Mouse (Mus musculus) MEL (cell line): ENCODE measurements around the gene Macc1. TPM values are rescaled to one million over a fixed set of nuclear protein-coding genes. Genes with fewer than 3 reads are reported as not detected.

Experiments
- DNase-seq: peaks from one replicate; pipeline ENCODE4 v3.0.0; 2011; ENCODE audit warnings: low read depth, low spot score
- H3K27ac ChIP-seq: 2 replicates; pipeline ENCODE4 v1.5.1; 2012; ENCODE audit warnings: low read depth, mild to moderate bottlenecking, control low read depth, low read length, moderate library complexity; ENCODE audit not compliant: control insufficient read depth
- H3K27me3 ChIP-seq, 2 experiments: fragments of 150-350 bp in 1 of 2; sonication (generic) in 1 of 2; 2 replicates each; pipeline ENCODE4 v1.6.1; 2012; ENCODE audit warnings: low read length in 2 of 2, mild to moderate bottlenecking in 2 of 2, improper control_type of control experiment in 1 of 2, moderate library complexity in 1 of 2; ENCODE audit not compliant: insufficient read depth in 2 of 2, control insufficient read depth in 1 of 2
- H3K36me3 ChIP-seq, 2 experiments: 2 replicates each; pipeline ENCODE4 v1.6.1; 2012 to 2014; ENCODE audit warnings: low read length in 2 of 2, improper control_type of control experiment in 1 of 2, inconsistent platforms in 1 of 2, mild to moderate bottlenecking in 1 of 2; ENCODE audit not compliant: insufficient read depth in 2 of 2, control insufficient read depth in 1 of 2
- H3K4me1 ChIP-seq, 2 experiments: fragments of 150-350 bp in 1 of 2; sonication (generic) in 1 of 2; 2 replicates each; pipeline ENCODE4 v1.6.1; 2012; ENCODE audit warnings: low read length in 2 of 2, improper control_type of control experiment in 1 of 2, mild to moderate bottlenecking in 1 of 2; ENCODE audit not compliant: insufficient read depth in 2 of 2, control insufficient read depth in 1 of 2
- H3K4me3 ChIP-seq, 2 experiments: fragments of 150-350 bp in 1 of 2; sonication (generic) in 1 of 2; 2 replicates each; pipeline ENCODE4 v1.5.1; 2012; ENCODE audit warnings: low read depth in 2 of 2, low read length in 2 of 2, mild to moderate bottlenecking in 2 of 2, moderate library complexity in 2 of 2, control low read depth in 1 of 2, improper control_type of control experiment in 1 of 2; ENCODE audit not compliant: control insufficient read depth in 1 of 2, insufficient read depth in 1 of 2
- H3K79me2 ChIP-seq: 2 replicates; pipeline ENCODE4 v1.6.1; 2012; ENCODE audit warnings: mild to moderate bottlenecking, low read length, moderate library complexity; ENCODE audit not compliant: control insufficient read depth, poor library complexity, insufficient read depth
- H3K9ac ChIP-seq: 2 replicates; pipeline ENCODE4 v1.6.1; 2012; ENCODE audit warnings: low read depth, mild to moderate bottlenecking, control low read depth, low read length, moderate library complexity; ENCODE audit not compliant: control insufficient read depth, poor library complexity, severe bottlenecking
- H3K9me3 ChIP-seq: fragments of 150-350 bp; sonication (generic); replicated peaks from 2 replicates; pipeline ENCODE4 v1.6.1; 2012; ENCODE audit warnings: mild to moderate bottlenecking, low read length, improper control_type of control experiment, moderate library complexity; ENCODE audit not compliant: insufficient read depth
- CHD2 ChIP-seq: IDR thresholded peaks from 2 replicates; pipeline ENCODE4 v1.6.1; 2011; ENCODE audit warnings: low read length, improper control_type of control experiment
- CTCF ChIP-seq, 3 experiments: IDR thresholded peaks in 2 of 3; conservative IDR thresholded peaks in 1 of 3; 2 replicates each; pipeline ENCODE4 v1.5.1; 2011 to 2012; ENCODE audit warnings: low read length in 3 of 3, low read depth in 2 of 3, mild to moderate bottlenecking in 2 of 3, improper control_type of control experiment in 1 of 3, inconsistent platforms in 1 of 3, mixed read lengths in 1 of 3, moderate library complexity in 1 of 3; ENCODE audit not compliant: control insufficient read depth in 1 of 3, insufficient read depth in 1 of 3, poor library complexity in 1 of 3, severe bottlenecking in 1 of 3
- E2F4 ChIP-seq: IDR thresholded peaks from 2 replicates; pipeline ENCODE4 v1.6.1; 2011; ENCODE audit warnings: low read depth, low read length, improper control_type of control experiment, borderline replicate concordance
- ELF1 ChIP-seq: IDR thresholded peaks from 2 replicates; pipeline ENCODE4 v1.6.1; 2014; ENCODE audit warnings: low read depth, mild to moderate bottlenecking, inconsistent platforms, low read length, improper control_type of control experiment, moderate library complexity
- GATA1 ChIP-seq: IDR thresholded peaks from 2 replicates; pipeline ENCODE4 v1.6.1; 2011; ENCODE audit warnings: low read depth, low read length, improper control_type of control experiment
- JUND ChIP-seq: IDR thresholded peaks from 2 replicates; pipeline ENCODE4 v1.6.1; 2011; ENCODE audit warnings: low read depth, mild to moderate bottlenecking, improper control_type of control experiment, low read length
- KAT2A ChIP-seq: conservative IDR thresholded peaks from 2 replicates; pipeline ENCODE4 v1.6.1; 2012; ENCODE audit warnings: low read depth, low read length, improper control_type of control experiment, inconsistent platforms
- MAFK ChIP-seq: IDR thresholded peaks from 2 replicates; pipeline ENCODE4 v1.6.1; 2011; ENCODE audit warnings: low read depth, mild to moderate bottlenecking, low read length, improper control_type of control experiment, borderline replicate concordance
- MXI1 ChIP-seq: IDR thresholded peaks from 2 replicates; pipeline ENCODE4 v1.6.1; 2011; ENCODE audit warnings: mild to moderate bottlenecking, low read depth, low read length, improper control_type of control experiment
- SMC3 ChIP-seq: IDR thresholded peaks from 2 replicates; pipeline ENCODE4 v1.6.1; 2011; ENCODE audit warnings: low read depth, low read length, improper control_type of control experiment
- UBTF ChIP-seq: IDR thresholded peaks from 2 replicates; pipeline ENCODE4 v1.6.1; 2012; ENCODE audit warnings: low read depth, mild to moderate bottlenecking, inconsistent platforms, low read length, improper control_type of control experiment, moderate library complexity, borderline replicate concordance; ENCODE audit not compliant: insufficient read depth
- USF2 ChIP-seq, 2 experiments: IDR thresholded peaks; 2 replicates each; pipeline ENCODE4 v1.6.1; 2011 to 2012; ENCODE audit warnings: improper control_type of control experiment in 2 of 2, low read length in 2 of 2, borderline replicate concordance in 1 of 2, inconsistent platforms in 1 of 2, low read depth in 1 of 2, mild to moderate bottlenecking in 1 of 2; ENCODE audit not compliant: insufficient read depth in 1 of 2
- ZKSCAN1 ChIP-seq: IDR thresholded peaks from 2 replicates; pipeline ENCODE4 v1.6.1; 2012; ENCODE audit warnings: low read depth, mild to moderate bottlenecking, inconsistent platforms, low read length, improper control_type of control experiment, moderate library complexity
- ZNF384 ChIP-seq: IDR thresholded peaks from 2 replicates; pipeline ENCODE4 v1.6.1; 2012; ENCODE audit warnings: low read depth, mild to moderate bottlenecking, inconsistent platforms, low read length, improper control_type of control experiment
- polyA plus RNA-seq, 2 experiments: library from polyadenylated mRNA; stranded (reverse) in 1 of 2; unstranded in 1 of 2; fragments of >175 nt in 1 of 2; fragments of >200 nt in 1 of 2; gene quantifications; 2 replicates each; pipeline versions ENCODE4 v1.2.1 to v1.2.4; 2012; ENCODE audit warnings: low replicate concordance in 2 of 2, low read depth in 1 of 2; ENCODE audit not compliant: insufficient read length in 2 of 2, insufficient read depth in 1 of 2, missing spikeins in 1 of 2
- total RNA-seq: library from RNA; depleted of rRNA; stranded (reverse); fragments of 300-350 nt; gene quantifications from 2 replicates; pipeline ENCODE4 v1.2.3, GENCODE M21; 2012

Gene Macc1
- total and polyA plus RNA-seq, 3 experiments, result not detected

DNA sequence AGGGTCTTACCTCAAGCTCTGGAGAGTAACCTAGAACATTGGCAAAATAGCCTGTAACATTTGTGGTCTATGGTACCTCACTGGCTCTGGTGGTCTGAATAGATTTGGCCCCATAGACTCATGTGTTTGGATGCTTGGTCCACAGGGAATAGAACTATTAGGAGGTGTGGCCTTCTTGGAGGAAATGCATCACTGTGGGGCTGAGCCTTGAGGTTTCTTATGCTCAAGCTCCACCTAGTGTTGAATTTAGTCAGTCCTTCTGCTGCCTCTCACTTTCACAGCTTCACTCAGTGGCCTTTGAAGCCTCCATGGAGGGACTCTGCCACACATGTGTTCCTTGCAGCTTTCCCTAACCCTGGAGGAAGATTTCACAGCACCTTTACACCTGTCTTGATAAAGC, 156.2 kb downstream of the Macc1 start:
- H3K27ac ChIP-seq, result no peak overlapping the region
- no peaks in the 10 kb centered on the region for H3K36me3 ChIP-seq
- no peak overlapping the region for H3K4me3 ChIP-seq
- DNase-seq, result peak; percentile 2
- H3K79me2 ChIP-seq, result no peaks in the 10 kb centered on the region
- no peaks in the 10 kb centered on the region for H3K4me1 ChIP-seq
- H3K27me3 ChIP-seq, result no peaks in the 10 kb centered on the region
- H3K9me3 ChIP-seq, result no peaks in the 10 kb centered on the region
- no peak for TF ChIP-seq GATA1
- TF ChIP-seq ZKSCAN1, result no peak
- peak; percentile 23; the same call in 1 of the 2 replicates for TF ChIP-seq SMC3
- TF ChIP-seq CHD2, result no peak
- no peak for TF ChIP-seq MXI1
- no peak for TF ChIP-seq ZNF384
- TF ChIP-seq USF2 (IDR thresholded peaks at IDR 0.05; ENCODE audit: borderline replicate concordance in 1 of 2, insufficient read depth in 1 of 2, low read depth in 1 of 2, low read length in 2 of 2), result no peak
- peak in 1 of 3 experiments; percentile 14; a peak in 1 of 6 replicates for TF ChIP-seq CTCF (IDR thresholded peaks at IDR 0.05 in 2 of 3, conservative IDR thresholded peaks at IDR 0.05 in 1 of 3; ENCODE audit: control insufficient read depth in 1 of 3, insufficient read depth in 1 of 3, low read depth in 2 of 3, low read length in 3 of 3, poor library complexity in 1 of 3, severe bottlenecking in 1 of 3)
- H3K9ac ChIP-seq, result no peak overlapping the region

DNA sequence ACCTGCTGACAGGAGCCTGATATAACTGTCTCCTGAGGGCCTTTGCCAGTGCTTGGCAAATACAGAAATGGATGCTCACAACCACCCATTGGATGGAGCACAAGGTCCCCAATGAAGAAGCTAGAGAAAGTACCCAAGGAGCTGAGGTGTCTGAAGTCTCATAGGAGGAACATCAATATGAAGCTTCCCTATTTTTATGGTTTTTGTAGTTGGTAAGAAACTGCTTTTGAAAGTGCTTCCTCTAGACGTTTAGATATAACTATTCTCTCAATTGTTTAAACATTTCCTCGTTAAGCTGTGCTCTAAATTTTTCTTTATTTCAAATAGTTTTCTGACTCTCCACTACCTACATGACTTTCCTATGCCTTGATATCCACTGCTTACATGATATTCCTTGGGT, 169.2 kb downstream of the Macc1 start:
- no peak for DNase-seq
- H3K27me3 ChIP-seq, result no peaks in the 10 kb centered on the region
- no peaks in the 10 kb centered on the region for H3K79me2 ChIP-seq
- no peak overlapping the region for H3K4me3 ChIP-seq
- no peak overlapping the region for H3K27ac ChIP-seq
- H3K4me1 ChIP-seq, result no peaks in the 10 kb centered on the region
- H3K36me3 ChIP-seq, result no peaks in the 10 kb centered on the region
- no peaks in the 10 kb centered on the region for H3K9me3 ChIP-seq
- TF ChIP-seq ZKSCAN1 (no peak), MAFK (no peak), MXI1 (no peak)
- TF ChIP-seq, all 39 proteins: peak for 0
- H3K9ac ChIP-seq, result no peak overlapping the region

DNA sequence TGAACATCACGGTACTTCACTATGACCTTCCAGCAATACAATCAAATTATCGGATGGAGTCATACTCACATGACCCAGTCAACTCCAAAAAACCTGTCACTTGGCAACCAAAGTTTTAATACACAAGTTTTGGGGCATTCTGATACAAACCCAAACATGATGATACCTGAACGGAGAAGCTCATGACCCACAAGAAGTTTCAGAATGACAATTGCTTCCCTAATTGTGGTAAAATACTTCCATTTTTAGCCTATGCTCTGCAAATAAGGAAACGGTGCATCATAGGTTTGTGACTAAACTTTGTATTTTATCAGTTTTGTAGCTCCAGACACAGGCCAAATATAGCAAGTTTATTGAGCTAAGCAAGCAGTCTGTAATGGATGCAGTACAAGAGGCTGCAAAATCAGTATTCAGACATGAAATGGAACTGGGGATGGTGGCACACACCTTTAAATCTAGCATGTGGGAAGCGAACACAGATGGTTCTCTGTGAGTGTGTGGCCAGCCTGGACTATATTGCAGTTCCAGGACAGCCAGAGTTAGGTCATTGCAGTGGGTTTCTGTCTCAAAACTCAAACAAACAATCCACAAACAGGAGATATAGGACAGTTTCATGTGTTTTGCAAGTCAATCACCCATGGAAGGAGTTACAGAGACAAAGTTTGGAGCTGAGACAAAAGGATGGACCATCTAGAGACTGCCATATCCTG, 170.0 kb downstream of the Macc1 start:
- no peaks in the 10 kb centered on the region for H3K9me3 ChIP-seq
- no peaks in the 10 kb centered on the region for H3K4me1 ChIP-seq
- H3K79me2 ChIP-seq, result no peaks in the 10 kb centered on the region
- TF ChIP-seq ZNF384, result no peak
- no peak for TF ChIP-seq GATA1
- TF ChIP-seq UBTF, result no peak
- TF ChIP-seq USF2 (IDR thresholded peaks at IDR 0.05; ENCODE audit: borderline replicate concordance in 1 of 2, insufficient read depth in 1 of 2, low read depth in 1 of 2, low read length in 2 of 2), result no peak
- no peak for TF ChIP-seq JUND
- TF ChIP-seq KAT2A, result no peak
- TF ChIP-seq E2F4, result no peak
- TF ChIP-seq ZKSCAN1, result no peak
- no peak for TF ChIP-seq CHD2
- TF ChIP-seq ELF1, result no peak
- H3K27ac ChIP-seq, result no peak overlapping the region
- H3K36me3 ChIP-seq, result no peaks in the 10 kb centered on the region
- no peak for DNase-seq
- no peaks in the 10 kb centered on the region for H3K27me3 ChIP-seq
- no peak overlapping the region for H3K4me3 ChIP-seq
- no peak overlapping the region for H3K9ac ChIP-seq
